Mouse (Mus musculus) forebrain, embryonic 16.5 days (tissue): ENCODE results near the gene Got2. TPM values are rescaled to one million over a fixed set of nuclear protein-coding genes. Genes with fewer than 3 reads are reported as not detected.

Experiments
- ATAC-seq: fragments of 200-750 bp; cut with Nextera tagmentation; 2 replicates; pipeline ENCODE4 v1.8.0; 2017; ENCODE audit warnings: mild to moderate bottlenecking, moderate library complexity
- H3K27ac ChIP-seq: fragments of 300-500 bp; sonication (generic); 2 replicates; pipeline ENCODE4 v1.5.1; 2014; ENCODE audit warnings: low read length, control low read depth
- H3K27me3 ChIP-seq: fragments of 300-500 bp; sonication (generic); replicated peaks from 2 replicates; pipeline ENCODE4 v1.6.1; 2014; ENCODE audit warnings: low read length; ENCODE audit not compliant: control insufficient read depth, insufficient read depth
- H3K36me3 ChIP-seq: fragments of 300-500 bp; sonication (generic); 2 replicates; pipeline ENCODE4 v1.6.1; 2014; ENCODE audit not compliant: control insufficient read depth, insufficient read depth
- H3K4me1 ChIP-seq: fragments of 300-500 bp; sonication (generic); replicated peaks from 2 replicates; pipeline ENCODE4 v1.6.1; 2014; ENCODE audit warnings: low read length; ENCODE audit not compliant: control insufficient read depth, insufficient read depth
- H3K4me2 ChIP-seq: fragments of 300-500 bp; sonication (generic); 2 replicates; pipeline ENCODE4 v1.6.1; 2014; ENCODE audit warnings: mild to moderate bottlenecking, low read length, control low read depth
- H3K4me3 ChIP-seq: fragments of 300-500 bp; sonication (generic); replicated peaks from 2 replicates; pipeline ENCODE4 v1.5.1; 2014; ENCODE audit warnings: mild to moderate bottlenecking, low read length, control low read depth
- H3K9ac ChIP-seq: fragments of 300-500 bp; sonication (generic); replicated peaks from 2 replicates; pipeline ENCODE4 v1.6.1; 2014; ENCODE audit warnings: low read depth, low read length, control low read depth
- H3K9me3 ChIP-seq: fragments of 300-500 bp; sonication (generic); 2 replicates; pipeline ENCODE4 v1.6.1; 2016; ENCODE audit warnings: low read length; ENCODE audit not compliant: control insufficient read depth
- WGBS: fragments of 180-500 bp; shearing (Covaris S2); extraction: QIAGEN DNeasy Blood & Tissue Kit; methylation state at CpG from one replicate; pipeline ENCODE4 v1.1.7; 2014; 5-methylcytosine and 5-hydroxymethylcytosine counted together
- polyA plus RNA-seq: library from polyadenylated mRNA; unstranded; fragments of >200 nt; fragmentation: Nextera tagmentation; extraction: Ambion mirVana; gene quantifications from 2 replicates; pipeline ENCODE4 v1.2.1, GENCODE M21; 2015

The Got2 gene
- polyA plus RNA-seq, 1 experiment from 2014 or later = 175 TPM

DNA sequence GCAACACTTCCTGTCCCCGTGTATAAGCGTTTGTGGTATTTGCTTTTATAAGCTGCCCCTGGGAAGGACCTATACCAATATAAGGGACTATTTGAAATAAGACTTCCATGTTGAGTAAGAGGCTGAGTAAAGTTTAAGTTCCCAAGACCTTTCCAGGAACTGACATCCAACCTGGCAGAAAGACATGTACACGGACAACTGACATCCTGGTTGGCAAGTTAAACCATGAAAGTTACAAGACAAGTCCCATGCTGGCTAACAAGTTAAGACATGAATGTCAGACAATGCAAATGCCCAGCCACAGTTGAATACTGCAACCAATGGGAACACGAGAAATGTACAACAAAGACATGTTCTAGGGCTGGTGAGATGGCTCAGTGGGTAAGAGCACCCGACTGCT is 5.4 kb upstream of the Got2 start:
- no peaks in the 10 kb centered on the region for H3K27me3 ChIP-seq
- no peaks in the 10 kb centered on the region for H3K9me3 ChIP-seq
- no peak for ATAC-seq
- H3K27ac ChIP-seq = no peak overlapping the region
- H3K9ac ChIP-seq = no peak overlapping the region
- no peak overlapping the region for H3K4me2 ChIP-seq
- H3K4me1 ChIP-seq = no peaks in the 10 kb centered on the region
- no peak overlapping the region for H3K4me3 ChIP-seq
- no peaks in the 10 kb centered on the region for H3K36me3 ChIP-seq
- 85% methylated on average over 5 of the region's 5 CpGs for WGBS

DNA sequence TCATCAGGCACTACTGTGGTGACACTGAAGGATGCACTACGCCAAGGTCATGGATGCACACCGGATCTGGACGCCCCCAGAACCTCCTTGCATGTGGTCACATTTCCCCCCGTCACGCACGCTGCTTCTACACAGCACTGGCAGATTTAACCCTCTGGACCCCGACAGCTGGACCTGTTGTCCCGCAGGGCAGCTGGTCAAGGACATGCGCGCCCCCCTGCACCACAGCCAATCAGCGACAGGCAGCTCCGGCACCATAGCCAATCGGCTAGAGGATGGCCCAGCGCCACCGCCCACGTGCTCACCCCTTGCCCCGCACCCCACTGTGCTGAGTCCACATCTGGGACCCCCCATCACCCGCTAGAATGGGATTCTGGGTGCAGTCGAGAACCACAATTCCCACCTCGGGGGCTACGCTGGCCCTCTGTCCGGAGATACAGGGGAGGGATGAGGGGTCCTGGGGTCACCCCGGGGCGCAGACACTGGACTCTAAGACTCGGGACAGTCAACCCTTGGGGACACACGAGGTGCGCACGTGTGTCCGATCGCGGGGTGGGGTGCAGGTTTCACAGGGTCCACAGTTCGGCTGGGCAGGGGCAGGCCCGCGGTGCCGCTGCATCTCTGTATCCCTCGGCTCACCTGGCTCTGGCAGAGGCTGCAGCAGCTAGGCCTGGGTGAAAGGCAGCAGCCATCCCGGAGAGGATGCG is 616 bp downstream of the Got2 start:
- Histone ChIP-seq H3K4me1 (peaks cover 14% of the 10 kb centered on the region), H3K4me3 (peak overlapping the region; percentile 71), H3K27ac (peak overlapping the region; percentile 25; the same call in 1 of the 2 replicates), H3K4me2 (peak overlapping the region; percentile 75), H3K9me3 (no peaks in the 10 kb centered on the region), H3K36me3 (no peaks in the 10 kb centered on the region), H3K27me3 (no peaks in the 10 kb centered on the region), H3K9ac (peak overlapping the region; percentile 66)
- ATAC-seq = peak; percentile 94
- under 1% methylated on average over 38 of the region's 38 CpGs for WGBS

DNA sequence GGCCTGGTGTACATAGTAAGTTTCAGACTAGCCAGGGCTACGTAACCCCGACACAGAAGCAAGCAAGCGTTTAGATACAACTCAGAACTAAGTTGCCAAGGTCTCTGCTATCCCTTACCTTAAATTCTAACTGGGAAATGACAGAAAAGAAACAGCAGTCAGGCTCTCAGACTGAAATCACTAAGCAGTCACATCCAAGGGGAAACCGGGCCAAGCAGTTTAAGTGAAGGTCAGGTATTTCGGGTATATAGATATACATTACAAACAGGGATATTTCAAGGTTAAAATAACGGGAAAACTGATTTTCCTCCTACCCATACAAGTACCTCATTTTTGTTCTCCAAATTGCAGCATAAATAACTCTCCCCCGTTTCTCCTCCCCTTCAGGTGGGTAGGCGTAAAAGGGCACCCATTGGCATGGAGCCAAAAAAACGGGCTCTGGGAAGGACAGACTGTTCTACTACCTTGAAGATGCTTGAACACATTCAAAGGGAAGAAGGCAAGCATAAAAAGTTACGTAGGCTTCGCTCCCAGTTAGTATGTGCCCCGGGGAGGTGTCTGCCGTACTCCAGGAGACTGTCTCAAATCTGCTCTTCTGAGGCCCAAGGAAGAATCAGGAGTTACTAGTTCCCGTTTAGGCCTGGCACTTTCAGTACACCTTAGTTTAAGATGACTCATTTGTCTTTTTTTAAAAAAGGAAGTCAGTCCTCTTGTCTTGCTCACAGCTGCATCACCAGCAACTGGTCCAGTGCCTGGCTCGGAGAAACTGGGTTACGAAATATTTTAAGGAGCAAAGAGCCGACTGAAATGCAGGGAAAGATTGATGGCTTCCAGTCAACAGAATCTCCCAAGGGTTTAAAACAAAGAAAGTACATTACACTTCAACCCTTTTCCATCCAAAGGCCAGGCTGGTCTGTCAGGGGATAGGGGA is 1.4 kb downstream of the Got2 start:
- no peaks in the 10 kb centered on the region for H3K36me3 ChIP-seq
- ATAC-seq = no peak
- peak overlapping the region; percentile 66 for H3K9ac ChIP-seq
- peak overlapping the region; percentile 71 for H3K4me3 ChIP-seq
- 66% methylated on average over 17 of the region's 17 CpGs for WGBS
- no peak overlapping the region for H3K27ac ChIP-seq
- peaks cover 14% of the 10 kb centered on the region for H3K4me1 ChIP-seq
- H3K4me2 ChIP-seq = peak overlapping the region; percentile 75
- no peaks in the 10 kb centered on the region for H3K9me3 ChIP-seq
- no peaks in the 10 kb centered on the region for H3K27me3 ChIP-seq

DNA sequence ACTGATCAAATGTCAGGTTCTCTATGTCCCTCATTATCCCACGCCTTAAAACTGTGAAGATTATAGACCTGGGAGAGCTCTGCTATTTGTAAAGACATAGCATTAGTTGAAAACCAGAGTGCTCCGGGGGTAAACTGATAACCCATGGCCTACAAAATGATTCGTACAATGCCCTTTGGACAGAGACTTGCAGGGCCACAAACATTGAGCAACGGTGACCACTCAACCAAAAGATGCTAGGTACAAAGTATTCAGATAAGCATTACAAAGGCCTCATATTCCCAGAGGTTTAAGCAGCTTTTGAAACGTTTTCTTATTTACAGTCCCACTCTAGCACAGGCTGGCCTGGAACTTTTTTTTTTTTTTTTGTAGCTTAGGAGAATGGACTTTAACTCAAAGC is 2.4 kb downstream of the Got2 start:
- H3K4me2 ChIP-seq = no peak overlapping the region

DNA sequence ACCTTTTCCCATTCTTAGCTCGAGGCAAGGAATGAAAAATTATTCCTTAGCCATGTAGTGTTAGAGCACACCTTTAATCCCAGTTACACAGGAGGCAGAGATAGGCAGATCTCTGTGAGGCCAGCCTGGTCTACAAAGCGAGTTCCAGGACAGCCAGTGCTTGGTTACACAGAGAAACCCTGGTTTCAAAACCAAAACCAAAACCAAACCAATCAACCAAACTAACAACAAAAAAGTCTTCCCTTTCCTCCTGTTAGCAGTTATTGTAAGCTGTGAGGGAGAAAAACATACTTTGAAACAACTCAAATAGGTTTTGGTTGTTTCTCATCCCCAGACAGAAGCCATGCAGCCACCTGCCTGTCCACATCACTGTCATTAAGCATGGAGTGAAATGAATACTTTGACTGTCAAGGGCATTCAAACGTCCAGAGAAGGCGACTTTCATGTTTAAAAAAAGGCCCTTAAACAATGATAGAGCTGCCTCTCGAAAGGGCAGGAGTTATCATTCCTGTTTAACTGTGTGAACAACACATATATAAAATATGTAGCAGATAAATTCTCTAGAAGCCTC is 3.0 kb downstream of the Got2 start:
- WGBS = 77% methylated on average over 5 of the region's 5 CpGs
- Histone ChIP-seq H3K9ac (no peak overlapping the region), H3K36me3 (no peaks in the 10 kb centered on the region), H3K4me2 (no peak overlapping the region), H3K27ac (no peak overlapping the region), H3K4me3 (no peak overlapping the region), H3K9me3 (no peaks in the 10 kb centered on the region), H3K4me1 (peaks cover 14% of the 10 kb centered on the region), H3K27me3 (no peaks in the 10 kb centered on the region)
- ATAC-seq = no peak

More for the DNA sequence above, 2.4 kb downstream of the Got2 start:
- Histone ChIP-seq H3K4me1 (peaks cover 14% of the 10 kb centered on the region), H3K27ac (no peak overlapping the region), H3K9ac (no peak overlapping the region), H3K36me3 (no peaks in the 10 kb centered on the region), H3K9me3 (no peaks in the 10 kb centered on the region), H3K27me3 (no peaks in the 10 kb centered on the region), H3K4me3 (no peak overlapping the region)
- no peak for ATAC-seq
- WGBS = 84% methylated on average over 5 of the region's 5 CpGs

DNA sequence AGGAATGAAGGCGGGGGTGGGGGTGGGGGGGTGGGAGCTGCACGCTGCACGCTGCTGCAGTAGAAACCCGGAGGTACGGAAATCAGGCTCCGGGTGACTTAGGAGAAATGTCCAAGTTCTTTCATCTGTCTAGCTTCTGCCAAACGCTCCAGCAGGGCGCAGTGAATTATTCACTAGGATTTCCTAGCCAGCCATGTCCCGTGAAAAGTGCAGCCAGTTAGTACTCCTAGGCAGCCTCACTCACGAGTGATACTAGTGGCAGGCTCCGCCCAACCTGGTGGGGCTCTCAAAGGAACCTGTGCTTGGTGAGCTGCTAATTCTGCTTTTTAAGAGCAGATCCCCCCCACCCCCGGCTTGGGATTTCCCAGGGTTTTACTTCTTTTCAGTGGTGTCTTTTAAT is 3.9 kb downstream of the Got2 start:
- no peak for ATAC-seq

DNA sequence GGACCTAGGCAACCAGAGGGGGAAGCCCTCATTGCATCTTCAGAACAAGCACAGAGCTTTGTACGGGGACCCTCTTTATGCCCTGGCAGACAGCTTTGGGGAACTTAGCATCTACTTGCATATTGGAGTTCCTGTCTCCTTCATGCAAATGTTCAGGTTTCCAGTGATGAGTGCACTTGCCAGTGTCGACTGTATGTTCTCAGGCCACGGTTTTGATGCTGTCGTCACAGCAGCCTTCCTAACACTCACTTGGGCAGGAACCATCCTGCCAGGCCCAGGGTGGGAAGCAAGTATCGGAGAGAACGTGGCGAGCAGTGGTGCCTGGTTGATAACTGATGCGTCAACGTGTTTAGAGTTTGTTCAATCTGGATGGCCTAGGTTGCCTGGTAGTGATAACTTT is 6.2 kb downstream of the Got2 start:
- Histone ChIP-seq H3K9me3 (no peaks in the 10 kb centered on the region), H3K4me1 (peaks cover 24% of the 10 kb centered on the region), H3K27ac (no peak overlapping the region), H3K9ac (no peak overlapping the region), H3K36me3 (no peaks in the 10 kb centered on the region; the same call in 1 of the 2 replicates), H3K4me3 (no peak overlapping the region), H3K4me2 (no peak overlapping the region), H3K27me3 (no peaks in the 10 kb centered on the region)
- no peak for ATAC-seq
- WGBS = 89% methylated on average over 9 of the region's 9 CpGs

More for the DNA sequence above, 3.9 kb downstream of the Got2 start:
- WGBS = 80% methylated on average over 12 of the region's 12 CpGs
- Histone ChIP-seq H3K4me1 (peaks cover 14% of the 10 kb centered on the region), H3K9me3 (no peaks in the 10 kb centered on the region), H3K27me3 (no peaks in the 10 kb centered on the region), H3K4me3 (no peak overlapping the region), H3K36me3 (no peaks in the 10 kb centered on the region), H3K9ac (no peak overlapping the region), H3K4me2 (no peak overlapping the region), H3K27ac (no peak overlapping the region)

DNA sequence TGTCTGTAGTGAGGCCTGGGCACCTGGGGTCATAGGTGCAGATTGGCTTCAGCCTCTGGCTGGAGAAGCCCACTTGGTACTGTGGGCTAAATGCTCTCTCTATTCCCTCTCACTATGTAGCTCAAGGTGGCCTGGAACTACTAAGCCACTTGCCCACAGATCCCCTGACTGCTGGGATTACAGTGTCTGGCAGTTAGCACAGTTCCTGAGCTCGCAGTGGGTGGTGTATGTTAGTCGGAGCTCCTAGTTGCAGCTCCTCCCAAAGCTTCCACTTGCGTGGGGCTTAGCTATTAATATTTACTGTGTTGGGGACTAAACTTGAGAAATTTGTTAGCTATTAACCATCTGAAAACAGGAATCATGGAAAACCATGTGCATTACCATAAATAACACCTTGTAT is 6.8 kb downstream of the Got2 start:
- H3K4me1 ChIP-seq = peaks cover 18% of the 10 kb centered on the region
- H3K27ac ChIP-seq = no peak overlapping the region
- H3K4me2 ChIP-seq = no peak overlapping the region
- WGBS = 91% methylated on average over 3 of the region's 3 CpGs
- no peak overlapping the region for H3K9ac ChIP-seq
- H3K36me3 ChIP-seq = peaks cover 2% of the 10 kb centered on the region; the same call in 1 of the 2 replicates
- H3K4me3 ChIP-seq = no peak overlapping the region
- no peak for ATAC-seq
- no peaks in the 10 kb centered on the region for H3K27me3 ChIP-seq
- H3K9me3 ChIP-seq = no peaks in the 10 kb centered on the region

DNA sequence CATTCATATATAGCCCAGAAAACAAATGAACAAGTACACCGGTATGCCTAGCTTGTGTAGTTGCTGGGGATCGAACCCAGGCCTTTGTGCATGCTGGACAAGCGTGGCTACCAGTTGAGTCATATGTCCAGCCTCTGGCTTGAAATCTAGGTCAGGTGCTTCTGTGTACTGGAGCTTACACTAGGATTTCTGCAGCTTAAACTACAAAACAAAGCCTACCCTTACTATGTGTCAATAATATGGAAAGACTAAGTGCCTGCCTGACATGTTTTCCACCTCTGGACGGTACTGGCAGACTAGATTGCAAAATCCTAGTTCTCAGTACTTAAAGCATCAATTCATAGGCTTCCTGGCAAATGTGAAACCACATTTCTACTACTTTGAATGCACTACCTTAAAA is 8.5 kb downstream of the Got2 start:
- no peaks in the 10 kb centered on the region; the same call in 1 of the 2 replicates for H3K9me3 ChIP-seq
- no peak overlapping the region for H3K4me3 ChIP-seq
- ATAC-seq = no peak
- no peak overlapping the region for H3K4me2 ChIP-seq
- peaks cover 14% of the 10 kb centered on the region for H3K36me3 ChIP-seq
- H3K9ac ChIP-seq = no peak overlapping the region
- H3K27me3 ChIP-seq = no peaks in the 10 kb centered on the region
- 81% methylated on average over 4 of the region's 4 CpGs for WGBS
- no peak overlapping the region for H3K27ac ChIP-seq
- peaks cover 15% of the 10 kb centered on the region for H3K4me1 ChIP-seq
